ENCODE assay signal across 24 mouse cellular contexts in the genomic region with DNA sequence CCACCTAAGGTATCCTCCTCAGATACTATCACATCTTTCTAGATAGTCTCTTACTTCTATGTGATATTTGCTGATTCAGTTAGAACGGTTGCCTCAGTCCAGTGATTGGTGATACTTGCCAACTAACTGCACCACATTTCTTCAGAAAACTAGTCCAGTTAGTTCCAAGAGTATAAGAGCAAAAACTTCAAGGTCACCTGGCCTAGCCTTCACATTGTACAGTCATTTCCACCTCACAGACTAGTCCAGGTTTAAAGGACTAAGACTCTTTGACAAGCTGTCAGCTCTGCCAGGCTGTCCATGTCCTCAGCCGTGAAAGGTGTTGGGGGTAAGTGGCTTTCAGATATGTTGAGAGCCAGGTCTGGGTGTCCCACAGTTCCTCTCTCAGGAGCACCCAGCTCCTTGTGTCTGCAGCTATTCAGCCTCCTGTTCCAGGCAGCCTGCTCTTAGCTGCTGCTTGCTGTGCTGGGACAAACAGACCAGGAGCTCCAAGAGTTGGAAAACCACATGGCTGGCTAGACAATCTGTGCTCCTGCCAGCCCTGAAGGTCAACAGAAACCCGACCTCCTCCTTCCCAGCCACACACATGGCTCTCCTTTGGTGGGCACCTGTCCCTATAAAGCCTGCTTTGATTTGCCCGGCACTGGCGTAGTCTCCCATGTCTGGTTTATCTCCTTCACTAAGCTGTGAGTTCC. TPM values are rescaled to one million over a fixed set of nuclear protein-coding genes. Genes with fewer than 3 reads are reported as not detected.
DNase-seq lines count a peak whose midpoint lies in the region; ATAC-seq and TF ChIP-seq lines count a peak whose summit lies in the region.
"Had no signal": no experiment of that assay in that cellular context is flagged by ENCODE, and none has a peak within 500 bp of the region (broad histone marks: within the 10 kb centered on the region; RNA-seq: fewer than 3 reads in every experiment).

No protein-coding gene starts in this region.

- H3K9me3 ChIP-seq in kidney, embryonic 14.5 days (ENCODE audit: control insufficient read depth, low read length) = no peaks in the 10 kb centered on the region
- H3K9me3 ChIP-seq: embryonic facial prominence, embryonic 15.5 days; forebrain, embryonic 13.5 days; limb, embryonic 15.5 days; stomach, embryonic 15.5 days had no signal

- TF ChIP-seq CTCF in left cerebral cortex, adult 2 months (IDR thresholded peaks at IDR 0.05) = no peak

- H3K9ac ChIP-seq in kidney, embryonic 14.5 days (ENCODE audit: low read depth, low read length) = no peak overlapping the region
- H3K9ac ChIP-seq: embryonic facial prominence, embryonic 15.5 days; forebrain, embryonic 13.5 days; hindbrain, embryonic 14.5 days; limb, embryonic 15.5 days; stomach, embryonic 15.5 days had no signal

- no peak overlapping the region for H3K4me3 ChIP-seq in left cerebral cortex, adult 2 months
- H3K4me3 ChIP-seq in brown adipose tissue, adult 24 weeks (ENCODE audit: insufficient read depth, low read depth, low read length) = no peak overlapping the region
- H3K4me3 ChIP-seq in kidney, embryonic 14.5 days (ENCODE audit: low read length) = no peak overlapping the region
- H3K4me3 ChIP-seq: embryonic facial prominence, embryonic 15.5 days; forebrain, embryonic 13.5 days; limb, embryonic 15.5 days; stomach, embryonic 15.5 days had no signal

- intact Hi-C loops in left cerebral cortex, adult 2 months (cut with DNase I) = no loop called here
- intact Hi-C loops in left cerebral cortex, postnatal 25 days (cut with DNase I) = no loop called here

- H3K27ac ChIP-seq in left cerebral cortex, adult 2 months = peak overlapping the region; percentile 59
- H3K27ac ChIP-seq in brown adipose tissue, adult 24 weeks (replicated peaks; ENCODE audit: low read depth, low read length) = peak overlapping the region; percentile 98
- H3K27ac ChIP-seq in kidney, embryonic 14.5 days (ENCODE audit: low read depth, low read length) = no peak overlapping the region
- H3K27ac ChIP-seq: embryonic facial prominence, embryonic 15.5 days; forebrain, embryonic 13.5 days; hindbrain, embryonic 14.5 days; kidney, postnatal 0 days; limb, embryonic 15.5 days; stomach, embryonic 15.5 days had no signal

- no peak for ATAC-seq in kidney, embryonic 14.5 days (ENCODE audit: low FRiP score, low TSS enrichment)
- ATAC-seq: forebrain, embryonic 13.5 days; intestine, embryonic 16.5 days had no signal

- H3K27me3 ChIP-seq in kidney, embryonic 14.5 days (ENCODE audit: control insufficient read depth, insufficient read depth, low read length) = no peaks in the 10 kb centered on the region
- H3K27me3 ChIP-seq: CH12.LX; embryonic facial prominence, embryonic 15.5 days; forebrain, embryonic 13.5 days; limb, embryonic 15.5 days; stomach, embryonic 15.5 days had no signal

- DNase-seq in gastrocnemius, adult 18-20 months (ENCODE audit: low spot score) = peak; percentile 82
- no peak for DNase-seq in gastrocnemius, postnatal 4 days (ENCODE audit: low spot score in 2 of 2)
- DNase-seq in left cerebral cortex, adult 2 months (ENCODE audit: extremely low spot score in 1 of 2, low spot score in 2 of 2) = no peak
- no peak for DNase-seq in left cerebral cortex, postnatal 25 days (ENCODE audit: low spot score in 2 of 2)
- DNase-seq in heart, postnatal 4 days = peak; percentile 25
- no peak for DNase-seq in spleen, postnatal 4 days (ENCODE audit: low spot score in 2 of 2)
- DNase-seq: adrenal gland, postnatal 25 days; cerebellum, adult 9-10 months; midbrain, embryonic 14.5 days had no signal

- WGBS in kidney, embryonic 14.5 days = 80% methylated on average over 5 of the region's 5 CpGs

- no peaks in the 10 kb centered on the region for H3K36me3 ChIP-seq in kidney, embryonic 14.5 days (ENCODE audit: control insufficient read depth, insufficient read depth, low read length)
- H3K36me3 ChIP-seq: stomach, embryonic 15.5 days had no signal

- no peak overlapping the region for H3K4me2 ChIP-seq in kidney, embryonic 14.5 days (replicated peaks; ENCODE audit: low read depth, low read length)
- H3K4me2 ChIP-seq: embryonic facial prominence, embryonic 15.5 days; forebrain, embryonic 13.5 days; hindbrain, embryonic 14.5 days; limb, embryonic 15.5 days; stomach, embryonic 15.5 days had no signal

- peaks cover 20% of the 10 kb centered on the region for H3K4me1 ChIP-seq in brown adipose tissue, adult 24 weeks (ENCODE audit: control insufficient read depth, insufficient read depth, insufficient read length, low read length)
- H3K4me1 ChIP-seq in kidney, embryonic 14.5 days (ENCODE audit: control insufficient read depth, insufficient read depth, low read length) = no peaks in the 10 kb centered on the region
- H3K4me1 ChIP-seq: embryonic facial prominence, embryonic 15.5 days; forebrain, embryonic 13.5 days; limb, embryonic 15.5 days; stomach, embryonic 15.5 days had no signal

RNA-seq across cellular contexts. Expression of a gene that starts 13.8 kb away (rescaled TPM):
- under 1 TPM; 0.64 to 0.71 TPM for total RNA-seq in gastrocnemius, adult 18-20 months (2021)
- total RNA-seq in gastrocnemius, postnatal 4 days (2021) = under 1 TPM; 0.44 to 0.66 TPM
- total RNA-seq in left cerebral cortex, adult 2 months (2021) = 1 to 10 TPM; 4.5 to 7.4 TPM
- 1 to 10 TPM; 3.3 to 5.8 TPM for total RNA-seq in left cerebral cortex, postnatal 25 days (2021)
- 0.75 TPM in 1 of 2 replicates, not detected in the other for polyA plus RNA-seq in brown adipose tissue, adult 24 weeks (2012; ENCODE audit: insufficient read depth, insufficient read length, missing spikeins)
- under 1 TPM in 1 of 2 experiments, not detected in 1; 0.36 TPM for total RNA-seq in heart, postnatal 4 days (2021)
- 0.62 TPM in 1 of 2 replicates, not detected in the other for polyA plus RNA-seq in kidney, embryonic 14.5 days (2014; fragmentation: Nextera tagmentation; extraction: Ambion mirVana)
- total RNA-seq: adrenal gland, postnatal 25 days had no signal
- polyA plus RNA-seq: embryonic facial prominence, embryonic 15.5 days; heart, embryonic 14.5 days; liver, embryonic 16.5 days had no signal

RNA-seq across cellular contexts. Expression of a gene that starts 16.8 kb away (rescaled TPM):
- total RNA-seq in gastrocnemius, adult 18-20 months (2021) = 10 to 100 TPM; 10.7 to 11.6 TPM
- total RNA-seq in gastrocnemius, postnatal 4 days (2021) = 10 to 100 TPM; 10.2 to 10.6 TPM
- under 1 TPM; 0.14 to 0.25 TPM for total RNA-seq in left cerebral cortex, adult 2 months (2021)
- under 1 TPM; 0.11 to 0.32 TPM for total RNA-seq in left cerebral cortex, postnatal 25 days (2021)
- 1.0 and 2.7 TPM in 2 replicates for polyA plus RNA-seq in brown adipose tissue, adult 24 weeks (2012; ENCODE audit: insufficient read depth, insufficient read length, missing spikeins)
- total RNA-seq in heart, postnatal 4 days (2021) = 1 to 10 TPM; 1.1 to 1.2 TPM
- polyA plus RNA-seq in kidney, embryonic 14.5 days (2014; fragmentation: Nextera tagmentation; extraction: Ambion mirVana) = 1.3 and 1.4 TPM in 2 replicates
- total RNA-seq: CH12.LX; megakaryocyte, adult 5-6 weeks had no signal

RNA-seq across cellular contexts. Expression of a gene that starts 23.7 kb away (rescaled TPM):
- 1 to 10 TPM; 2.5 to 3.7 TPM for total RNA-seq in gastrocnemius, adult 18-20 months (2021)
- total RNA-seq in gastrocnemius, postnatal 4 days (2021) = 1 to 10 TPM; 8.7 to 9.2 TPM
- total RNA-seq in left cerebral cortex, adult 2 months (2021) = 1 to 10 TPM; 2.3 to 3.2 TPM
- total RNA-seq in left cerebral cortex, postnatal 25 days (2021) = 1 to 10 TPM; 2.7 to 3.4 TPM
- polyA plus RNA-seq in brown adipose tissue, adult 24 weeks (2012; ENCODE audit: insufficient read depth, insufficient read length, missing spikeins) = 138 and 139 TPM in 2 replicates
- total RNA-seq in heart, postnatal 4 days (2021) = 10 to 100 TPM in 1 of 2 experiments, 1 to 10 TPM in 1; 10.0 to 10.7 TPM
- polyA plus RNA-seq in kidney, embryonic 14.5 days (2014; fragmentation: Nextera tagmentation; extraction: Ambion mirVana) = 8.2 and 11.7 TPM in 2 replicates

RNA-seq across cellular contexts. Expression of a gene that starts 28.7 kb away (rescaled TPM):
- 10 to 100 TPM; 14.6 to 22.2 TPM for total RNA-seq in gastrocnemius, adult 18-20 months (2021)
- total RNA-seq in gastrocnemius, postnatal 4 days (2021) = 10 to 100 TPM; 14.0 to 14.5 TPM
- total RNA-seq in left cerebral cortex, adult 2 months (2021) = 10 to 100 TPM; 29.3 to 30.9 TPM
- total RNA-seq in left cerebral cortex, postnatal 25 days (2021) = 10 to 100 TPM; 28.0 to 29.1 TPM
- 7.3 and 11.6 TPM in 2 replicates for polyA plus RNA-seq in brown adipose tissue, adult 24 weeks (2012; ENCODE audit: insufficient read depth, insufficient read length, missing spikeins)
- total RNA-seq in heart, postnatal 4 days (2021) = 10 to 100 TPM; 12.1 to 13.2 TPM
- polyA plus RNA-seq in kidney, embryonic 14.5 days (2014; fragmentation: Nextera tagmentation; extraction: Ambion mirVana) = 15.0 and 15.2 TPM in 2 replicates

RNA-seq across cellular contexts. Expression of a gene that starts 48.1 kb away (rescaled TPM):
- total RNA-seq in gastrocnemius, adult 18-20 months (2021) = not detected
- total RNA-seq in gastrocnemius, postnatal 4 days (2021) = not detected
- total RNA-seq in left cerebral cortex, adult 2 months (2021) = not detected
- not detected for total RNA-seq in left cerebral cortex, postnatal 25 days (2021)
- polyA plus RNA-seq in brown adipose tissue, adult 24 weeks (2012; ENCODE audit: insufficient read depth, insufficient read length, missing spikeins) = not detected in 2 replicates
- total RNA-seq in heart, postnatal 4 days (2021) = not detected
- 0.53 and 0.59 TPM in 2 replicates for polyA plus RNA-seq in kidney, embryonic 14.5 days (2014; fragmentation: Nextera tagmentation; extraction: Ambion mirVana)
- total RNA-seq: adrenal gland, postnatal 25 days; CH12.LX; layer of hippocampus, adult 8-10 months; left cerebral cortex, adult 8-10 months; megakaryocyte, adult 5-6 weeks had no signal
- polyA plus RNA-seq: embryonic facial prominence, embryonic 15.5 days; forebrain, embryonic 13.5 days; heart, embryonic 14.5 days; hindbrain, embryonic 14.5 days; limb, embryonic 15.5 days; midbrain, embryonic 14.5 days had no signal

Comparison
In these comparisons a context has a peak if more than half of its experiments do, and no peak if none do; other contexts are left out.
1. DNase-seq: peak in gastrocnemius, adult 18-20 months (single experiment) and heart, postnatal 4 days (single experiment); none in gastrocnemius, postnatal 4 days (0 of 2), left cerebral cortex, adult 2 months (0 of 2), left cerebral cortex, postnatal 25 days (0 of 2) and spleen, postnatal 4 days (0 of 2).
2. RNA of a gene that starts 16.8 kb away (total RNA-seq): 10.7 to 11.6 TPM in gastrocnemius, adult 18-20 months and 10.2 to 10.6 TPM in gastrocnemius, postnatal 4 days; 1.1 to 1.2 TPM in heart, postnatal 4 days, 0.11 to 0.32 TPM in left cerebral cortex, postnatal 25 days and 0.14 to 0.25 TPM in left cerebral cortex, adult 2 months; every median in the first group is over 4 times any median in the second.